Mouse (Mus musculus) erythroblast, embryonic 14.5 days (primary cell): ENCODE results near the gene Rab3a.

ENCODE experiments used
- GATA1 ChIP-seq: IDR thresholded peaks from 2 replicates; pipeline ENCODE4 v1.6.1; 2012; ENCODE audit warnings: low read length, inconsistent platforms, mixed read lengths
- TAL1 ChIP-seq: IDR thresholded peaks from 3 replicates; pipeline ENCODE4 v1.6.1; 2012; ENCODE audit warnings: low read length, inconsistent platforms, mixed read lengths

DNA sequence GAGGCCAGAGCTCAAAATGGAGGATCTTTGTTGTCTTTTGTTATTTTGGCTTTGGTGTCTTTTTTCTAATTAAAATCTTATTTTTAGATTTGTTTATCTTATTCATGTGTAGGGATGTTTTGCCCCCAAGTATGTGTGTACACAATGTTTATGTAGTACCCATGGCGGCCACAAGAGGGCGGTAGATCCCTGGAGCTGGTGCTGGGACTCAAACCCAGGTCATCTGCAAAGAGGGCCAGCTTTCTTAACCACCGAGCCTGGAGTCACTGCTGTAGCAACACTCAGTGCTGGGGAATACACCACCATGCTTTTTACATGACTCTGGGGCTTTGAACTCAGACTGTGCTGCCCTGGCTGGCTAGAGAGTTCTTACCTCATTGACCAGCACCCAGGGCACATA, 8.9 kb downstream of the Rab3a start:
- TF ChIP-seq GATA1 (no peak), TAL1 (no peak)
